Mouse (Mus musculus): ENCODE data around the gene Prlr. TPM values are rescaled to one million over a fixed set of nuclear protein-coding genes. Genes with fewer than 3 reads are reported as not detected.

Gene Prlr
- 0.09 and 0.16 TPM in 2 replicates for polyA plus RNA-seq (2012; rRNA removed)

DNA sequence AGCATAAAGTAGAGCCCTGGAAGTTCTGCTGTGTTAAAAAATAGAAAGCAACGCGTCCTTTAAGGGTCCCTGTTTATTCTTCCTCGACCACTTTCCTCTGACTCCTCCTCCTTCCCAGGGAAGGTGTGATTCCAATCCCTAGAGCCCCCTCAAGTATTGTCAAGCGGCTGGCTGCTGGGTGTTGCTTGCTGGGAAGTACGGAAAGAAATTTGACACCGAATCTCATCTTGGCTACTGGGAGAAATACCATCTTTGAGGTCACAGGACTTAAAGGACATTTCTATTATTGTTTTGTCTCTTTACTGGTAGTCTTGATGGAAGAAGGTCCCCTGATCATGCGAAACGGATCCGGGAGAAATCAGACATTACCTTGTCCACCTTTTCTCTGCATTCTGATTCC is at the start of gene Prlr:
Prlr (plus strand) TSS at position 156 of the 400 bp plus-strand sequence.

DNA sequence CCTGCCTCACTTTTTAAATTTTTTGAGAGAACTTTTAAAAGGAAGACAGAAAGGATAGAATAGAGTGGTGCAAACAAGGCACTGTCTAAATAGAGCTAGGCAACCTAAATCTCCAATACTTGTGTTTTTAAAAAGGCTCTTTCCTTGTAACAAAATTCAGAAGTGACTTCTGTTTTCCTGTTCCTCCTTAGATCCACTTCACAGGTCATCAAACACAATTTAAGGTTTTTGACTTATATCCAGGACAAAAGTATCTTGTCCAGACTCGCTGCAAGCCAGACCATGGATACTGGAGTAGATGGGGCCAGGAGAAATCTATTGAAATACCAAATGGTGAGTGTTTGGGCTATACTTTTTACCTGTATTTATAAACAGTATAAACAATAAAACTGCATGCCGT is 148.0 kb downstream of the Prlr start, which contains the start of gene Gm21973:
Gm21973 (plus strand) TSS at position 301 of the 400 bp plus-strand sequence.

DNA sequence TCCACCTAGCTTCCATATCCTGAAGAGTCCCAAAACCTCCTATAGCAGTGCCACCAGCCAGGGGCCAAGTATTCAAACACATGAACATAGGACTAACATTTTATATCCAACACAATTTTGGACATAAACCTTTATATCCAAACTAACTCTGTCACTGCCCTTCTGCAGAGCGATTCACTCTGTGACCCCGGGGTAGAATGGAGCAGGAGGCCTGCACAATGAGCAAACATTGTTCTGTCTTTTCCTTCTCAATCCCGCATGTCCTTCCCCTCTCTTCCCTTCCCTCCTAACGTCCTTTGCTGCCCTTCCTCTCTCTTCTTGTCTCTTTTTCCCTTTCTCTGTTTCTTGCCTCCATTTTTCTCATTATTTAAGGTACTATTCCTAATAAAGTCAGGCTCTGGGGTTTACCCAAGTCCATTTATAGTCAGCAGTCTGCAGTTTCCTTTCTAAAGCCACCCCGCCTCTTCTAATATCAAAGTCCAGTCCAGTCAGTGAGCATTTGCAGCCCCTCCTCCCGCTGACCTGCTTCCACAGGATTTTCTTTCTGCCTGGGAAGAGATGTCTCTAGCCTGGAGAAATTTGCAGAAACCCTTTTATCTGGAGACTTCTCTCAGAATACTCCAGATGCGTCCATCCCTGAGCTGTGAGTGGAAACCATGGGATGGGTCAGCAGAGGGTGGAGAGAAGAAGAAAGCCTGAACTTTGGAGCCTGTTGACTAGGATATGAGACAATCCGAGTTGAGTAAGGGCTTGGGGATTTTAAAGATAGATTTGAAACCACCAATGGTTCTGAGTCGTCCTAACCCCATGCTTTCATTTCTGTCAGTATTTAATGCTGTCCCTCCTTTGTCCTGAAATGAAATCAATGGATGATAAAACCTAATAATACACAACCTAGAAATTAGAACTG is 181.3 kb downstream of the Prlr start, which contains the start of gene Agxt2:
Agxt2 (plus strand) TSS at position 494 of the 910 bp plus-strand sequence.

Other genes starting within 250 kb of the Prlr start
- gene Gm21973, start 148.1 kb downstream of the Prlr start, polyA plus RNA-seq (2012; rRNA removed) = not detected in 2 replicates
- not detected in 2 replicates for gene Agxt2, start 181.3 kb downstream of the Prlr start, polyA plus RNA-seq (2012; rRNA removed)